ENCODE assay signal across 8 mouse cellular contexts in the genomic region with DNA sequence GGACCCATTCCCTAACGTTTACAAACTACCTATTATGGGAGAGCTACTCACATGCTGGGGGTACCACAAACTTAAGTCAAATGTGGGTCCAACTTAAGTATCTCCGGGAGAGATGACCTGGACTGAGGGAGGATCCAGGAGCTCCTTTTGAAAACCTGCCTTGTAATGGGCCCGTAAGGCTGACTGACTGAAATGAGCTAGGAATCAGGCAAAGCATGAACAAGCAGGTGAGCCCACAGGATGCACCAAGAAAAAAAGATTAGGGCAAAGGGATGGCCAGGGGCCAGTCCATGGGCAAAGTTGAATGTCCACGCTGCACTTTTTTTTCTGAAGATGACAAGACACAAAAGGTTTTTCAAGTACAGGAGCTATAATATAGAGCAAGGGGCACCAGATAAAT. TPM values are rescaled to one million over a fixed set of nuclear protein-coding genes. Genes with fewer than 3 reads are reported as not detected.
DNase-seq lines count a peak whose midpoint lies in the region; ATAC-seq and TF ChIP-seq lines count a peak whose summit lies in the region.

No protein-coding gene starts in this region.

- WGBS in lung, adult 2 months: 11% methylated on average over 4 of the region's 4 CpGs
- 5% methylated on average over 4 of the region's 4 CpGs for WGBS in embryonic facial prominence, embryonic 12.5 days
- 3% methylated on average over 4 of the region's 4 CpGs for WGBS in hindbrain, embryonic 13.5 days
- 6% methylated on average over 4 of the region's 4 CpGs for WGBS in liver, embryonic 11.5 days
- WGBS in stomach, embryonic 16.5 days: 5% methylated on average over 4 of the region's 4 CpGs

- peak overlapping the region; percentile 70 for H3K4me2 ChIP-seq in embryonic facial prominence, embryonic 12.5 days (replicated peaks)
- H3K4me2 ChIP-seq in hindbrain, embryonic 13.5 days: peak overlapping the region; percentile 80
- H3K4me2 ChIP-seq in liver, embryonic 11.5 days: peak overlapping the region; percentile 96
- peak overlapping the region; percentile 85 for H3K4me2 ChIP-seq in stomach, embryonic 16.5 days (ENCODE audit: low read depth, low read length)

- no peak for TF ChIP-seq POLR2A in lung, adult 2 months (IDR thresholded peaks at IDR 0.05; ENCODE audit: borderline replicate concordance, extremely low read depth, low read depth, low read length)

- no peak for TF ChIP-seq CTCF in lung, adult 2 months (IDR thresholded peaks at IDR 0.05; ENCODE audit: insufficient read depth, low read length)

- H3K36me3 ChIP-seq in embryonic facial prominence, embryonic 12.5 days: peaks cover 15% of the 10 kb centered on the region
- peaks cover 15% of the 10 kb centered on the region for H3K36me3 ChIP-seq in hindbrain, embryonic 13.5 days
- H3K36me3 ChIP-seq in liver, embryonic 11.5 days (ENCODE audit: control insufficient read depth, insufficient read depth, low read length): peaks cover 11% of the 10 kb centered on the region
- no peaks in the 10 kb centered on the region for H3K36me3 ChIP-seq in stomach, embryonic 16.5 days (ENCODE audit: control insufficient read depth, insufficient read depth, low read length)

- H3K4me3 ChIP-seq in lung, adult 2 months (replicated peaks; ENCODE audit: extremely low read depth, low read depth, low read length): peak overlapping the region; percentile 92
- peak overlapping the region; percentile 63 for H3K4me3 ChIP-seq in embryonic facial prominence, embryonic 12.5 days
- peak overlapping the region; percentile 81 for H3K4me3 ChIP-seq in hindbrain, embryonic 13.5 days
- H3K4me3 ChIP-seq in liver, embryonic 11.5 days (ENCODE audit: low read depth, low read length): peak overlapping the region; percentile 94
- H3K4me3 ChIP-seq in stomach, embryonic 16.5 days (replicated peaks; ENCODE audit: low read length): peak overlapping the region; percentile 90

- H3K27ac ChIP-seq in embryonic facial prominence, embryonic 12.5 days: no peak overlapping the region
- peak overlapping the region; percentile 96 for H3K27ac ChIP-seq in hindbrain, embryonic 13.5 days
- H3K27ac ChIP-seq in liver, embryonic 11.5 days (ENCODE audit: low read depth, low read length): no peak overlapping the region; the same call in 1 of the 2 replicates
- H3K27ac ChIP-seq in stomach, embryonic 16.5 days (ENCODE audit: low read length): peak overlapping the region; percentile 89

- peak; percentile 21 for DNase-seq in lung, adult 2 months
- no peak for DNase-seq in lung, postnatal 25 days (ENCODE audit: low spot score)
- DNase-seq in liver, embryonic 11.5 days (ENCODE audit: low spot score): no peak
- no peak for DNase-seq in right cerebral cortex, postnatal 14 days
- DNase-seq in urinary bladder, adult 2 months (ENCODE audit: low spot score): no peak

- H3K27me3 ChIP-seq in embryonic facial prominence, embryonic 12.5 days: no peaks in the 10 kb centered on the region
- H3K27me3 ChIP-seq in hindbrain, embryonic 13.5 days: no peaks in the 10 kb centered on the region
- no peaks in the 10 kb centered on the region for H3K27me3 ChIP-seq in liver, embryonic 11.5 days (replicated peaks; ENCODE audit: control insufficient read depth, insufficient read depth, low read length)
- no peaks in the 10 kb centered on the region for H3K27me3 ChIP-seq in stomach, embryonic 16.5 days (ENCODE audit: control insufficient read depth, insufficient read depth, low read length)

- ATAC-seq in embryonic facial prominence, embryonic 12.5 days (ENCODE audit: insufficient number of reproducible peaks, insufficient read depth, low FRiP score, low TSS enrichment): no peak
- ATAC-seq in hindbrain, embryonic 13.5 days (ENCODE audit: low FRiP score): no peak
- ATAC-seq in liver, embryonic 11.5 days (replicated peaks; ENCODE audit: low FRiP score): no peak
- ATAC-seq in stomach, embryonic 16.5 days (ENCODE audit: insufficient read depth, low FRiP score): no peak

- H3K9ac ChIP-seq in embryonic facial prominence, embryonic 12.5 days: peak overlapping the region; percentile 84
- H3K9ac ChIP-seq in hindbrain, embryonic 13.5 days: peak overlapping the region; percentile 90
- peak overlapping the region; percentile 97 for H3K9ac ChIP-seq in liver, embryonic 11.5 days (ENCODE audit: low read depth, low read length)
- H3K9ac ChIP-seq in stomach, embryonic 16.5 days (ENCODE audit: low read length): peak overlapping the region; percentile 94

- no peaks in the 10 kb centered on the region for H3K9me3 ChIP-seq in embryonic facial prominence, embryonic 12.5 days
- no peaks in the 10 kb centered on the region for H3K9me3 ChIP-seq in hindbrain, embryonic 13.5 days
- H3K9me3 ChIP-seq in liver, embryonic 11.5 days (ENCODE audit: control insufficient read depth, low read length): no peaks in the 10 kb centered on the region
- no peaks in the 10 kb centered on the region for H3K9me3 ChIP-seq in stomach, embryonic 16.5 days (replicated peaks; ENCODE audit: control insufficient read depth, low read length)

- peaks cover 9% of the 10 kb centered on the region; the same call in 1 of the 2 replicates for H3K4me1 ChIP-seq in lung, adult 2 months (ENCODE audit: control insufficient read depth, insufficient read depth, low read length)
- H3K4me1 ChIP-seq in embryonic facial prominence, embryonic 12.5 days: peaks cover 20% of the 10 kb centered on the region
- peaks cover 26% of the 10 kb centered on the region for H3K4me1 ChIP-seq in hindbrain, embryonic 13.5 days (replicated peaks)
- H3K4me1 ChIP-seq in liver, embryonic 11.5 days (replicated peaks; ENCODE audit: control insufficient read depth, insufficient read depth, low read length): peaks cover 22% of the 10 kb centered on the region
- H3K4me1 ChIP-seq in stomach, embryonic 16.5 days (ENCODE audit: control insufficient read depth, insufficient read depth, low read length): peaks cover 17% of the 10 kb centered on the region

RNA-seq across cellular contexts. Expression of a gene that starts 1.1 kb away (rescaled TPM):
- polyA plus RNA-seq in lung, adult 2 months (2012; rRNA removed): 7.7 and 10.2 TPM in 2 replicates
- 110 and 112 TPM in 2 replicates for polyA plus RNA-seq in embryonic facial prominence, embryonic 12.5 days (2016; fragmentation: Nextera tagmentation; extraction: Ambion mirVana)
- 80.6 and 84.0 TPM in 2 replicates for polyA plus RNA-seq in hindbrain, embryonic 13.5 days (2015; fragmentation: Nextera tagmentation; extraction: Ambion mirVana)
- 102 and 116 TPM in 2 replicates for polyA plus RNA-seq in liver, embryonic 11.5 days (2014; fragmentation: Nextera tagmentation; extraction: Ambion mirVana)
- 63.2 and 63.8 TPM in 2 replicates for polyA plus RNA-seq in stomach, embryonic 16.5 days (2015; fragmentation: Nextera tagmentation; extraction: Ambion mirVana)
- polyA plus RNA-seq in urinary bladder, adult 2 months (2012; rRNA removed): 50.6 and 55.6 TPM in 2 replicates

RNA-seq across cellular contexts. Expression of a gene that starts 19.5 kb away (rescaled TPM):
- polyA plus RNA-seq in lung, adult 2 months (2012; rRNA removed): not detected in 2 replicates
- polyA plus RNA-seq in embryonic facial prominence, embryonic 12.5 days (2016; fragmentation: Nextera tagmentation; extraction: Ambion mirVana): not detected in 2 replicates
- polyA plus RNA-seq in hindbrain, embryonic 13.5 days (2015; fragmentation: Nextera tagmentation; extraction: Ambion mirVana): not detected in 2 replicates
- polyA plus RNA-seq in liver, embryonic 11.5 days (2014; fragmentation: Nextera tagmentation; extraction: Ambion mirVana): not detected in 2 replicates
- not detected in 2 replicates for polyA plus RNA-seq in stomach, embryonic 16.5 days (2015; fragmentation: Nextera tagmentation; extraction: Ambion mirVana)
- polyA plus RNA-seq in urinary bladder, adult 2 months (2012; rRNA removed): not detected in 2 replicates

RNA-seq across cellular contexts. Expression of a gene that starts 37.0 kb away (rescaled TPM):
- polyA plus RNA-seq in lung, adult 2 months (2012; rRNA removed): 0.12 and 0.26 TPM in 2 replicates
- polyA plus RNA-seq in embryonic facial prominence, embryonic 12.5 days (2016; fragmentation: Nextera tagmentation; extraction: Ambion mirVana): not detected in 2 replicates
- polyA plus RNA-seq in hindbrain, embryonic 13.5 days (2015; fragmentation: Nextera tagmentation; extraction: Ambion mirVana): not detected in 2 replicates
- polyA plus RNA-seq in liver, embryonic 11.5 days (2014; fragmentation: Nextera tagmentation; extraction: Ambion mirVana): 0.10 TPM in 1 of 2 replicates, not detected in the other
- polyA plus RNA-seq in stomach, embryonic 16.5 days (2015; fragmentation: Nextera tagmentation; extraction: Ambion mirVana): not detected in 2 replicates
- 0.11 TPM in 1 of 2 replicates, not detected in the other for polyA plus RNA-seq in urinary bladder, adult 2 months (2012; rRNA removed)

Comparison
In these comparisons a context has a peak if more than half of its experiments do, and no peak if none do; other contexts are left out.
1. H3K27ac ChIP-seq: peak in hindbrain, embryonic 13.5 days (single experiment) and stomach, embryonic 16.5 days (single experiment); none in embryonic facial prominence, embryonic 12.5 days (single experiment) and liver, embryonic 11.5 days (single experiment).
2. Peak in every context shown above with its lines, with median percentiles within 50 percentile points of each other: H3K4me3 ChIP-seq, H3K4me2 ChIP-seq and H3K9ac ChIP-seq.